Comparison of ENCODE assay signal across 8 mouse cellular contexts in the genomic region with DNA sequence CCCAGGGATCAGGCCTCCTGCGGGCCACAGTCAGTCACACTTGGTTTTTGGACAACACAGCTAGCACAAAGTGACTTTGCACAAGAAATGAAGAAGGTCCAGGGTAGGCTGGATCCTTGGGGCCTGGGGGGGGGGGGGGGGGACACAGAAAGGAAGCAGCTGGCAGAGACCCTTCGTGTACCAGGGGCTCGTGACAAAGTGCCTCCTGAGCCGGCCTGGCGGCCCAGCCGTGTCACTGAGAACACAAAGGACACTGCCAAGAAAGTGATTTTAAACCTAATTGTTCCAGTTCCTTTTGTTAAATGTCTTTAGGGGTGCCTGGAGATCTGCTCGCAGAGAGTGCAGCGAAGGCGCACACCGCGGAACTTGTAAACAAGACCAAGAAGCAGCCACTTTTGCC.
A peak's percentile ranks its signal among the peaks of the same experiment; 100 is the strongest.
DNase-seq lines count a peak whose midpoint lies in the region; ATAC-seq and TF ChIP-seq lines count a peak whose summit lies in the region.
"Had no signal": no experiment of that assay in that cellular context is flagged by ENCODE, and none has a peak within 500 bp of the region (broad histone marks: within the 10 kb centered on the region; RNA-seq: fewer than 3 reads in every experiment).

No protein-coding gene starts in this region.

- H3K27ac ChIP-seq in liver, embryonic 12.5 days: no peak overlapping the region
- peak overlapping the region; percentile 92 for H3K27ac ChIP-seq in forebrain, embryonic 12.5 days
- peak overlapping the region; percentile 81 for H3K27ac ChIP-seq in hindbrain, embryonic 16.5 days (ENCODE audit: low read depth, low read length)
- H3K27ac ChIP-seq in midbrain, postnatal 0 days (ENCODE audit: low read depth, low read length): peak overlapping the region; percentile 72

- H3K36me3 ChIP-seq in liver, embryonic 12.5 days: no peaks in the 10 kb centered on the region
- no peaks in the 10 kb centered on the region for H3K36me3 ChIP-seq in forebrain, embryonic 12.5 days (replicated peaks)
- no peaks in the 10 kb centered on the region for H3K36me3 ChIP-seq in hindbrain, embryonic 16.5 days (ENCODE audit: control insufficient read depth, insufficient read depth, low read length)
- H3K36me3 ChIP-seq in midbrain, postnatal 0 days (ENCODE audit: insufficient read depth, low read length): no peaks in the 10 kb centered on the region

- peaks cover 19% of the 10 kb centered on the region for H3K27me3 ChIP-seq in liver, embryonic 12.5 days (replicated peaks)
- peaks cover 31% of the 10 kb centered on the region for H3K27me3 ChIP-seq in forebrain, embryonic 12.5 days
- peaks cover 2% of the 10 kb centered on the region for H3K27me3 ChIP-seq in hindbrain, embryonic 16.5 days (replicated peaks; ENCODE audit: control insufficient read depth, insufficient read depth, low read length)
- no peaks in the 10 kb centered on the region for H3K27me3 ChIP-seq in midbrain, postnatal 0 days (ENCODE audit: insufficient read depth, low read length)

- H3K4me3 ChIP-seq in liver, embryonic 12.5 days: no peak overlapping the region
- H3K4me3 ChIP-seq in forebrain, embryonic 12.5 days (replicated peaks): 0 out of 2 replicates have a peak overlapping the region, but pooled peaks have one; percentile 14
- H3K4me3 ChIP-seq in hindbrain, embryonic 16.5 days (ENCODE audit: low read length): peak overlapping the region; percentile 17
- no peak overlapping the region for H3K4me3 ChIP-seq in midbrain, postnatal 0 days (ENCODE audit: low read depth, low read length)

- H3K4me2 ChIP-seq in liver, embryonic 12.5 days: peak overlapping the region; percentile 34; the same call in 1 of the 2 replicates
- peak overlapping the region; percentile 45 for H3K4me2 ChIP-seq in forebrain, embryonic 12.5 days
- peak overlapping the region; percentile 48 for H3K4me2 ChIP-seq in hindbrain, embryonic 16.5 days (ENCODE audit: low read length)
- H3K4me2 ChIP-seq in midbrain, postnatal 0 days (ENCODE audit: low read depth, low read length, poor library complexity, severe bottlenecking): peak overlapping the region; percentile 16; the same call in 1 of the 2 replicates

- 72% methylated on average over 11 of the region's 11 CpGs for WGBS in liver, embryonic 12.5 days (ENCODE audit: insufficient replicate concordance)
- WGBS in forebrain, embryonic 12.5 days: 9% methylated on average over 11 of the region's 11 CpGs
- 27% methylated on average over 10 of the region's 11 CpGs for WGBS in hindbrain, embryonic 16.5 days
- 25% methylated on average over 11 of the region's 11 CpGs for WGBS in midbrain, postnatal 0 days

- no peak for DNase-seq in liver
- DNase-seq in midbrain, postnatal 0 days (ENCODE audit: low spot score): peak; percentile 60
- DNase-seq in layer of hippocampus, postnatal 36 days: no peak
- no peak for DNase-seq in adrenal gland, adult 8-10 months
- DNase-seq: thymus, postnatal 25 days had no signal

- H3K9me3 ChIP-seq in liver, embryonic 12.5 days (replicated peaks): no peaks in the 10 kb centered on the region
- no peaks in the 10 kb centered on the region for H3K9me3 ChIP-seq in forebrain, embryonic 12.5 days
- H3K9me3 ChIP-seq in hindbrain, embryonic 16.5 days (ENCODE audit: control insufficient read depth, low read length): no peaks in the 10 kb centered on the region
- H3K9me3 ChIP-seq in midbrain, postnatal 0 days (ENCODE audit: low read length): no peaks in the 10 kb centered on the region

- peaks cover 12% of the 10 kb centered on the region; the same call in 1 of the 2 replicates for H3K4me1 ChIP-seq in liver, embryonic 12.5 days
- peaks cover 86% of the 10 kb centered on the region for H3K4me1 ChIP-seq in forebrain, embryonic 12.5 days
- peaks cover 15% of the 10 kb centered on the region for H3K4me1 ChIP-seq in hindbrain, embryonic 16.5 days (ENCODE audit: control insufficient read depth, insufficient read depth, low read depth, low read length)
- peaks cover 3% of the 10 kb centered on the region; the same call in 1 of the 2 replicates for H3K4me1 ChIP-seq in midbrain, postnatal 0 days (ENCODE audit: insufficient read depth, low read length)

- H3K9ac ChIP-seq in liver, embryonic 12.5 days: no peak overlapping the region
- peak overlapping the region; percentile 33; the same call in 1 of the 2 replicates for H3K9ac ChIP-seq in forebrain, embryonic 12.5 days
- H3K9ac ChIP-seq in hindbrain, embryonic 16.5 days (ENCODE audit: low read depth, low read length): peak overlapping the region; percentile 30; the same call in 1 of the 2 replicates
- H3K9ac ChIP-seq in midbrain, postnatal 0 days (replicated peaks; ENCODE audit: low read length, poor library complexity, severe bottlenecking): no peak overlapping the region

- TF ChIP-seq CTCF in midbrain, postnatal 0 days (IDR thresholded peaks at IDR 0.05): no peak

- ATAC-seq in liver, embryonic 12.5 days: no peak
- peak; percentile 30; the same call in 1 of the 2 replicates for ATAC-seq in forebrain, embryonic 12.5 days (ENCODE audit: low FRiP score)
- ATAC-seq in hindbrain, embryonic 16.5 days: peak; percentile 70
- ATAC-seq in midbrain, postnatal 0 days (ENCODE audit: low FRiP score): no peak

Comparison
In these comparisons a context has a peak if more than half of its experiments do, and no peak if none do; other contexts are left out.
1. ATAC-seq: peak in forebrain, embryonic 12.5 days (single experiment) and hindbrain, embryonic 16.5 days (single experiment); none in liver, embryonic 12.5 days (single experiment) and midbrain, postnatal 0 days (single experiment).
2. H3K4me3 ChIP-seq: peak in forebrain, embryonic 12.5 days (single experiment) and hindbrain, embryonic 16.5 days (single experiment); none in liver, embryonic 12.5 days (single experiment) and midbrain, postnatal 0 days (single experiment).
3. H3K9ac ChIP-seq: peak in forebrain, embryonic 12.5 days (single experiment) and hindbrain, embryonic 16.5 days (single experiment); none in liver, embryonic 12.5 days (single experiment) and midbrain, postnatal 0 days (single experiment).
4. Peak in every context shown above with its lines, with median percentiles within 50 percentile points of each other: H3K4me2 ChIP-seq.